Mouse (Mus musculus) forebrain, embryonic 12.5 days (tissue): Measurements from ENCODE around the gene 5530401A14Rik. TPM values are rescaled to one million over a fixed set of nuclear protein-coding genes. Genes with fewer than 3 reads are reported as not detected.

Experiments used
- polyA plus RNA-seq: library from polyadenylated mRNA; unstranded; fragments of >200 nt; fragmentation: Nextera tagmentation; extraction: Ambion mirVana; gene quantifications from 2 replicates; pipeline ENCODE4 v1.2.1, GENCODE M21; 2016

The 5530401A14Rik gene
- polyA plus RNA-seq, 1 experiment from 2014 or later = 0.14 TPM

Other genes starting within 250 kb of the 5530401A14Rik start
- gene Asic2, start 107.8 kb downstream of the 5530401A14Rik start, polyA plus RNA-seq = 3.2 and 3.3 TPM in 2 replicates
- gene Ccl2, start 174.9 kb downstream of the 5530401A14Rik start, polyA plus RNA-seq = 0.49 and 0.59 TPM in 2 replicates
- not detected in 2 replicates for gene Gm17268, start 177.9 kb downstream of the 5530401A14Rik start, polyA plus RNA-seq
- 0.24 and 0.44 TPM in 2 replicates for gene Ccl7, start 185.0 kb downstream of the 5530401A14Rik start, polyA plus RNA-seq
- not detected in 2 replicates for gene Ccl11, start 197.2 kb downstream of the 5530401A14Rik start, polyA plus RNA-seq
- gene Ccl12, start 241.2 kb downstream of the 5530401A14Rik start, polyA plus RNA-seq = 1.7 TPM in 1 of 2 replicates, not detected in the other